Comparison of ENCODE assay signal across 18 mouse cellular contexts in genomic region chr4:46394388-46394787, GRCm38 (mm10). TPM values are rescaled to one million over a fixed set of nuclear protein-coding genes. Genes with fewer than 3 reads are reported as not detected.
"Had no signal": no experiment of that assay in that cellular context is flagged by ENCODE, and none has a peak within 500 bp of the region (broad histone marks: within the 10 kb centered on the region; RNA-seq: fewer than 3 reads in every experiment).

No protein-coding gene starts in this region.

- H3K4me1 ChIP-seq: intestine, embryonic 15.5 days; midbrain, embryonic 13.5 days; stomach, embryonic 15.5 days had no signal

- H3K4me3 ChIP-seq: intestine, embryonic 15.5 days; layer of hippocampus, adult 2 months; limb, embryonic 13.5 days; midbrain, embryonic 13.5 days; stomach, embryonic 15.5 days had no signal

- H3K36me3 ChIP-seq: intestine, embryonic 15.5 days; limb, embryonic 13.5 days; midbrain, embryonic 13.5 days; stomach, embryonic 15.5 days had no signal

- H3K9me3 ChIP-seq: intestine, embryonic 15.5 days; limb, embryonic 13.5 days; midbrain, embryonic 13.5 days; stomach, embryonic 15.5 days had no signal

- H3K27ac ChIP-seq: intestine, embryonic 15.5 days; layer of hippocampus, adult 2 months; limb, embryonic 13.5 days; midbrain, embryonic 13.5 days; stomach, embryonic 15.5 days had no signal

- H3K27me3 ChIP-seq: intestine, embryonic 15.5 days; limb, embryonic 13.5 days; stomach, embryonic 15.5 days had no signal

- DNase-seq: kidney, adult 18-20 months; kidney, postnatal 10 days; kidney, postnatal 4 days; lung, adult 18-20 months; right cerebral cortex, postnatal 14 days; thymus, postnatal 4 days had no signal

- H3K4me2 ChIP-seq: intestine, embryonic 15.5 days; limb, embryonic 13.5 days; midbrain, embryonic 13.5 days; stomach, embryonic 15.5 days had no signal

- ATAC-seq: intestine, embryonic 15.5 days; midbrain, embryonic 13.5 days had no signal

- H3K9ac ChIP-seq: intestine, embryonic 15.5 days; limb, embryonic 13.5 days; midbrain, embryonic 13.5 days; stomach, embryonic 15.5 days had no signal

RNA-seq across cellular contexts. Expression of gene Hemgn, which starts 18.9 kb away (rescaled TPM):
- total RNA-seq: layer of hippocampus, adult 2 months; layer of hippocampus, postnatal 10 days; left cerebral cortex, postnatal 36 days; midbrain, postnatal 0 days had no signal
- polyA plus RNA-seq: midbrain, postnatal 0 days had no signal

RNA-seq across cellular contexts. Expression of gene Foxe1, which starts 51.0 kb away (rescaled TPM):
- total RNA-seq: layer of hippocampus, adult 2 months; layer of hippocampus, postnatal 10 days; left cerebral cortex, postnatal 36 days; megakaryocyte progenitor cell, adult 5-6 weeks; midbrain, postnatal 0 days had no signal
- polyA plus RNA-seq: intestine, embryonic 15.5 days; kidney, embryonic 14.5 days; limb, embryonic 13.5 days; lung, embryonic 16.5 days; midbrain, embryonic 13.5 days; midbrain, postnatal 0 days; neural tube, embryonic 14.5 days had no signal
